Comparison of ENCODE assay signal across 14 mouse cellular contexts in the genomic region with DNA sequence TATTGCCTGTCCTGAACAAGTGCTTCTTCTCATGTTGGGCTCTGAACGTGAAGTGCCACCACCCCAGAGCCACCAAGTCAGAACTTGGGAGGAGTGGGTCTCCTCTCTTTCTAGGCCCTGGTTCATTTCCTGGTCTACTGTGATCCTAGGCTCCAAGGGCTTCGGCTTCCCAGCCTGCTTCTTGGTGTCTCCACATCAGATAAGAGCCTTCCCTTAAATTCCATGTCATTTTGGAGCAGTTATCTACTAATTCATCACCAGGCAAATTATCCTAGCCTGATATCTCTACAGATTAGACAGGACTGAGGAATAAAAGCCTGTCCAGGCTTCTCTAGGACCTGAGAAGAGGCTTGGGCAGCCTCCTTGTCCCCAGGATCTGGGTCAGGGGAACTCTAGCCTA. TPM values are rescaled to one million over a fixed set of nuclear protein-coding genes. Genes with fewer than 3 reads are reported as not detected.
A peak's percentile ranks its signal among the peaks of the same experiment; 100 is the strongest.
DNase-seq lines count a peak whose midpoint lies in the region; ATAC-seq and TF ChIP-seq lines count a peak whose summit lies in the region.
"Had no signal": no experiment of that assay in that cellular context is flagged by ENCODE, and none has a peak within 500 bp of the region (broad histone marks: within the 10 kb centered on the region; RNA-seq: fewer than 3 reads in every experiment).

No protein-coding gene starts in this region.

- no peak for ATAC-seq in heart, embryonic 12.5 days (ENCODE audit: insufficient number of reproducible peaks, low FRiP score)
- no peak for ATAC-seq in kidney, embryonic 16.5 days (ENCODE audit: low FRiP score, low TSS enrichment)
- no peak for ATAC-seq in liver, embryonic 13.5 days (ENCODE audit: low read depth)
- ATAC-seq: inflammation-experienced regulatory T-cells, adult 6 months had no signal

- no peak for TF ChIP-seq EP300 in MEL (IDR thresholded peaks at IDR 0.05; ENCODE audit: low read depth in 1 of 2, low read length in 2 of 2)

- DNase-seq in heart, adult 8-10 months (ENCODE audit: low spot score), result no peak
- DNase-seq in kidney, postnatal 36 days, result no peak
- no peak for DNase-seq in MEL (ENCODE audit: low read depth, low spot score)
- no peak for DNase-seq in liver, embryonic 13.5 days
- DNase-seq in thymus, postnatal 25 days, result no peak
- DNase-seq: gastrocnemius, postnatal 10 days; layer of hippocampus, postnatal 36 days; lung, adult 2 months; thymus, postnatal 14 days had no signal

- no peaks in the 10 kb centered on the region for H3K36me3 ChIP-seq in heart, embryonic 12.5 days
- H3K36me3 ChIP-seq in kidney, embryonic 16.5 days (ENCODE audit: insufficient read depth, low read length), result no peaks in the 10 kb centered on the region
- H3K36me3 ChIP-seq in MEL (ENCODE audit: control insufficient read depth in 1 of 2, insufficient read depth in 2 of 2, low read length in 2 of 2), result peaks cover 0 to 35% of the 10 kb centered on the region in 2 experiments; a peak in 2 of 4 replicates
- H3K36me3 ChIP-seq in liver, embryonic 13.5 days, result no peaks in the 10 kb centered on the region
- H3K36me3 ChIP-seq: midbrain, embryonic 12.5 days; neural tube, embryonic 15.5 days had no signal

- no peak for TF ChIP-seq POLR2A in MEL (IDR thresholded peaks at IDR 0.05; ENCODE audit: control insufficient read depth in 1 of 2, insufficient read depth in 1 of 2, low read depth in 1 of 2, low read length in 2 of 2, poor library complexity in 1 of 2)

- H3K4me1 ChIP-seq in heart, embryonic 12.5 days (replicated peaks), result peaks cover 88% of the 10 kb centered on the region
- peaks cover 45% of the 10 kb centered on the region for H3K4me1 ChIP-seq in kidney, embryonic 16.5 days (ENCODE audit: insufficient read depth, low read length)
- H3K4me1 ChIP-seq in MEL (ENCODE audit: control insufficient read depth in 1 of 2, insufficient read depth in 2 of 2, low read length in 2 of 2), result peaks cover 0 to 73% of the 10 kb centered on the region in 2 experiments; a peak in 3 of 4 replicates
- H3K4me1 ChIP-seq in liver, embryonic 13.5 days (replicated peaks), result peaks cover 98% of the 10 kb centered on the region

- H3K4me2 ChIP-seq in heart, embryonic 12.5 days, result no peak overlapping the region
- H3K4me2 ChIP-seq in kidney, embryonic 16.5 days (replicated peaks; ENCODE audit: low read depth, low read length), result no peak overlapping the region
- H3K4me2 ChIP-seq in liver, embryonic 13.5 days, result peak overlapping the region; percentile 13; the same call in 1 of the 2 replicates
- H3K4me2 ChIP-seq: midbrain, embryonic 12.5 days; neural tube, embryonic 15.5 days had no signal

- no peak overlapping the region for H3K9ac ChIP-seq in heart, embryonic 12.5 days
- no peak overlapping the region for H3K9ac ChIP-seq in kidney, embryonic 16.5 days (replicated peaks; ENCODE audit: low read length)
- H3K9ac ChIP-seq in MEL (ENCODE audit: control insufficient read depth, low read depth, low read length, poor library complexity, severe bottlenecking), result peak overlapping the region; percentile 20; the same call in 1 of the 2 replicates
- peak overlapping the region; percentile 55; the same call in 1 of the 2 replicates for H3K9ac ChIP-seq in liver, embryonic 13.5 days
- H3K9ac ChIP-seq: midbrain, embryonic 12.5 days; neural tube, embryonic 15.5 days had no signal

- no peak overlapping the region for H3K4me3 ChIP-seq in heart, embryonic 12.5 days
- no peak overlapping the region for H3K4me3 ChIP-seq in kidney, embryonic 16.5 days (ENCODE audit: low read length)
- H3K4me3 ChIP-seq in MEL (ENCODE audit: control insufficient read depth in 1 of 2, insufficient read depth in 1 of 2, low read depth in 2 of 2, low read length in 2 of 2), result no peak overlapping the region
- no peak overlapping the region for H3K4me3 ChIP-seq in liver, embryonic 13.5 days (replicated peaks)
- H3K4me3 ChIP-seq: midbrain, embryonic 12.5 days; neural tube, embryonic 15.5 days had no signal

- no peaks in the 10 kb centered on the region for H3K27me3 ChIP-seq in heart, embryonic 12.5 days (replicated peaks)
- no peaks in the 10 kb centered on the region for H3K27me3 ChIP-seq in kidney, embryonic 16.5 days (ENCODE audit: insufficient read depth, low read length)
- H3K27me3 ChIP-seq in MEL (ENCODE audit: control insufficient read depth in 1 of 2, insufficient read depth in 2 of 2, low read length in 2 of 2), result no peaks in the 10 kb centered on the region
- H3K27me3 ChIP-seq in liver, embryonic 13.5 days, result no peaks in the 10 kb centered on the region
- H3K27me3 ChIP-seq: midbrain, embryonic 12.5 days; neural tube, embryonic 15.5 days had no signal

- peak overlapping the region; percentile 56 for H3K27ac ChIP-seq in heart, embryonic 12.5 days (ENCODE audit: poor library complexity, severe bottlenecking)
- peak overlapping the region; percentile 48; the same call in 1 of the 2 replicates for H3K27ac ChIP-seq in kidney, embryonic 16.5 days (ENCODE audit: low read length)
- peak overlapping the region; percentile 60 for H3K27ac ChIP-seq in MEL (ENCODE audit: control insufficient read depth, low read depth, low read length)
- H3K27ac ChIP-seq in liver, embryonic 13.5 days, result peak overlapping the region; percentile 78
- H3K27ac ChIP-seq: midbrain, embryonic 12.5 days had no signal

- H3K79me2 ChIP-seq in MEL (ENCODE audit: control insufficient read depth, insufficient read depth, low read length, poor library complexity), result peaks cover 2% of the 10 kb centered on the region; the same call in 1 of the 2 replicates

- H3K9me3 ChIP-seq in heart, embryonic 12.5 days (replicated peaks), result no peaks in the 10 kb centered on the region
- H3K9me3 ChIP-seq in kidney, embryonic 16.5 days (ENCODE audit: low read length), result no peaks in the 10 kb centered on the region
- H3K9me3 ChIP-seq in MEL (replicated peaks; ENCODE audit: insufficient read depth, low read length), result no peaks in the 10 kb centered on the region
- no peaks in the 10 kb centered on the region for H3K9me3 ChIP-seq in liver, embryonic 13.5 days (replicated peaks)
- H3K9me3 ChIP-seq: midbrain, embryonic 12.5 days; neural tube, embryonic 15.5 days had no signal

- no peak for TF ChIP-seq RAD21 in MEL (IDR thresholded peaks at IDR 0.05; ENCODE audit: low read depth, low read length)

- no peak for TF ChIP-seq CTCF in MEL (IDR thresholded peaks at IDR 0.05 in 2 of 3, conservative IDR thresholded peaks at IDR 0.05 in 1 of 3; ENCODE audit: control insufficient read depth in 1 of 3, insufficient read depth in 1 of 3, low read depth in 2 of 3, low read length in 3 of 3, poor library complexity in 1 of 3, severe bottlenecking in 1 of 3)

- whole genome bisulfite sequencing in heart, embryonic 12.5 days, result 53% methylated on average over 2 of the region's 2 CpGs
- 58% methylated on average over 2 of the region's 2 CpGs for WGBS in kidney, embryonic 16.5 days
- 48% methylated on average over 2 of the region's 2 CpGs for WGBS in liver, embryonic 13.5 days (ENCODE audit: insufficient replicate concordance)

TF ChIP-seq in MEL, 35 proteins besides CTCF, POLR2A, EP300 and RAD21:
- TF ChIP-seq GATA1 (IDR thresholded peaks at IDR 0.05; ENCODE audit: low read depth, low read length) (peak; percentile 62), MAX (IDR thresholded peaks at IDR 0.05; ENCODE audit: low read length) (no peak), ETS1 (IDR thresholded peaks at IDR 0.05; ENCODE audit: low read depth, low read length) (no peak)

RNA-seq across cellular contexts. Expression of a gene that starts 42.7 kb away (rescaled TPM):
- 131 and 135 TPM in 2 replicates for polyA plus RNA-seq in heart, embryonic 12.5 days (2016; fragmentation: Nextera tagmentation; extraction: Ambion mirVana)
- total RNA-seq in heart, adult 8-10 months (2022), result 10 to 100 TPM; 42.1 to 48.1 (median 45.9) TPM
- 148 and 149 TPM in 2 replicates for polyA plus RNA-seq in kidney, embryonic 16.5 days (2015; fragmentation: Nextera tagmentation; extraction: Ambion mirVana)
- total RNA-seq in MEL (2012; rRNA removed), result 13.5 and 20.3 TPM in 2 replicates
- 10 to 100 TPM in 1 of 2 experiments, not detected in 1; 24.5 TPM for polyA plus RNA-seq in MEL (2012; ENCODE audit: insufficient read depth in 1 of 2, insufficient read length in 2 of 2, low read depth in 1 of 2, low replicate concordance in 2 of 2, missing spikeins in 1 of 2)
- polyA plus RNA-seq in liver, embryonic 13.5 days (2015; fragmentation: Nextera tagmentation; extraction: Ambion mirVana), result 29.7 and 30.2 TPM in 2 replicates

RNA-seq across cellular contexts. Expression of a gene that starts 50.0 kb away (rescaled TPM):
- 271 and 284 TPM in 2 replicates for polyA plus RNA-seq in heart, embryonic 12.5 days (2016; fragmentation: Nextera tagmentation; extraction: Ambion mirVana)
- 1 to 10 TPM; 5.5 to 9.3 (median 7.7) TPM for total RNA-seq in heart, adult 8-10 months (2022)
- 255 and 257 TPM in 2 replicates for polyA plus RNA-seq in kidney, embryonic 16.5 days (2015; fragmentation: Nextera tagmentation; extraction: Ambion mirVana)
- total RNA-seq in MEL (2012; rRNA removed), result 0.33 and 0.46 TPM in 2 replicates
- polyA plus RNA-seq in MEL (2012; ENCODE audit: insufficient read depth in 1 of 2, insufficient read length in 2 of 2, low read depth in 1 of 2, low replicate concordance in 2 of 2, missing spikeins in 1 of 2), result 1 to 10 TPM in 1 of 2 experiments, not detected in 1; 1.3 TPM
- polyA plus RNA-seq in liver, embryonic 13.5 days (2015; fragmentation: Nextera tagmentation; extraction: Ambion mirVana), result 29.7 and 36.3 TPM in 2 replicates

Comparison
In these comparisons a context has a peak if more than half of its experiments do, and no peak if none do; other contexts are left out.
1. H3K9ac ChIP-seq: peak in MEL (single experiment) and liver, embryonic 13.5 days (single experiment); none in heart, embryonic 12.5 days (single experiment) and kidney, embryonic 16.5 days (single experiment).
2. RNA of a gene that starts 50.0 kb away (polyA plus RNA-seq): 271 to 284 TPM in heart, embryonic 12.5 days, 255 to 257 TPM in kidney, embryonic 16.5 days and 29.7 to 36.3 TPM in liver, embryonic 13.5 days; 1.3 TPM in MEL; every median in the first group is over 10 times any median in the second.
3. Peak in every context shown above with its lines, with median percentiles within 50 percentile points of each other: H3K27ac ChIP-seq.